Mouse (Mus musculus): ENCODE measurements around the gene Ccdc187. TPM values are rescaled to one million over a fixed set of nuclear protein-coding genes. Genes with fewer than 3 reads are reported as not detected.

Gene Ccdc187
- polyA plus RNA-seq, 1 experiment from 2014 or later = 0.60 TPM

DNA sequence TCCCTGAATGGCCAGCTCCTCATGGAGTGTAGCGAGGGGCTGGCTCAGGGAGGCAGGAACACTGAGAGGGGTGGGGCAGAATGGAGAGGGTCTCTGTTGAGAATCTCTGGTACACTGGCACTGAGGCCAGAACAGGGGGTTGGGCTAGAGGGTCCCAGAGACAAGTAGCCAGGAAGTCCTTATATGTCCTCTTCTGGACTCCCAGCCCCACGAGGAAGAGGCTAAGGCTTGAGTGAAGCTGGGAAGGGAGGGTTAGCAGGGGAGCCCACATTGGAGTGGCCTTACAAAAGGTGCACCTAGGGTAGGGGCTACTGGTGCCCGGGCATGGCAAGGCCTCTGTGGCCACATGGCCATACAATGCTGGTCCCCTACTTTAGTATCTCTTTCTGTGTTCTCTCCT is 23.0 kb upstream of the Ccdc187 start:
- peak overlapping the region; percentile 89; the same call in 1 of the 2 replicates for H3K4me3 ChIP-seq (ENCODE audit: low read length)
- peaks cover 44% of the 10 kb centered on the region for H3K4me1 ChIP-seq (replicated peaks; ENCODE audit: control insufficient read depth, insufficient read depth, low read length)
- no peak for ATAC-seq (ENCODE audit: low read depth)
- no peak overlapping the region; the same call in 1 of the 2 replicates for H3K27ac ChIP-seq (ENCODE audit: low read length)
- H3K27me3 ChIP-seq (ENCODE audit: control insufficient read depth, insufficient read depth, low read depth, low read length) = no peaks in the 10 kb centered on the region
- H3K36me3 ChIP-seq (ENCODE audit: control insufficient read depth, insufficient read depth, low read length) = no peaks in the 10 kb centered on the region; the same call in 1 of the 2 replicates
- H3K4me2 ChIP-seq (ENCODE audit: low read depth, low read length) = peak overlapping the region; percentile 75
- WGBS = 39% methylated on average over 3 of the region's 3 CpGs
- H3K9ac ChIP-seq (ENCODE audit: low read length) = no peak overlapping the region
- no peaks in the 10 kb centered on the region for H3K9me3 ChIP-seq (ENCODE audit: control insufficient read depth, low read length)

DNA sequence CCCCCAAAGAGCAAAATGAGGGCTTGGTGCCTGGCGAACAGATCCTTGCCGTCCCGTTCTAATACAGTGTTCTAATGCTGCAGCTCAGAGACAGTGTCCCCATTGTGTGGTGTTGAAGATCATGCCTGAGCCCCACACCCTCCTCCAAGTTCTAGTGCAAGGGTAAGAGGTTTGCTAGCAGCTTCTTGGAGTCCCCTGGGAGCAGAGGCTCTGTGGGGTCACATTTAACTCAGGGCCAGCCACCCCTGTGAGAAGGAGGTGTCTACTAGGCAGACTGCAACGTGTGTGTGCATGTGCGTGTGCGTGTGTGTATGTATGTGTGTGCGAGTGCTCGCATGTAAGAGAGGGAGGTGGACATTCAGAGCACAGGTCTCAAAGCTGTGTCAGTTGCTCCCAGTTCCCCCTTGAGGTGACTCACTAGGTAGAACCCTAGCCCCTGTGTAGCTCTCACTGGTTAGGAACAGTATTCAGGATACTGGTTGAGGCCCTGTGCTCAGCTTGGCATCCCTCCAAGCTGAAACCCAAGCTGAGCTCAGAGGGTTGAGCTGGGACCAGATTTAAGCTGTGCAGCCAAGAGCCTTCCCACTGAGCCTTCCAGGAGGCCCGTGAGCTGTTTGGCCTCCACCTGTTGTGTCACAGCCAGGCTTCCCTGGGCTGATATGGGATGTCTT is 22.4 kb upstream of the Ccdc187 start:
- Histone ChIP-seq H3K4me2 (ENCODE audit: low read depth, low read length) (peak overlapping the region; percentile 75), H3K4me1 (replicated peaks; ENCODE audit: control insufficient read depth, insufficient read depth, low read length) (peaks cover 44% of the 10 kb centered on the region), H3K36me3 (ENCODE audit: control insufficient read depth, insufficient read depth, low read length) (no peaks in the 10 kb centered on the region), H3K27ac (ENCODE audit: low read length) (peak overlapping the region; percentile 98), H3K27me3 (ENCODE audit: control insufficient read depth, insufficient read depth, low read depth, low read length) (no peaks in the 10 kb centered on the region), H3K9me3 (ENCODE audit: control insufficient read depth, low read length) (no peaks in the 10 kb centered on the region), H3K4me3 (ENCODE audit: low read length) (peak overlapping the region; percentile 89), H3K9ac (ENCODE audit: low read length) (peak overlapping the region; percentile 93)
- no peak for ATAC-seq (ENCODE audit: low read depth)
- WGBS = 34% methylated on average over 9 of the region's 9 CpGs

DNA sequence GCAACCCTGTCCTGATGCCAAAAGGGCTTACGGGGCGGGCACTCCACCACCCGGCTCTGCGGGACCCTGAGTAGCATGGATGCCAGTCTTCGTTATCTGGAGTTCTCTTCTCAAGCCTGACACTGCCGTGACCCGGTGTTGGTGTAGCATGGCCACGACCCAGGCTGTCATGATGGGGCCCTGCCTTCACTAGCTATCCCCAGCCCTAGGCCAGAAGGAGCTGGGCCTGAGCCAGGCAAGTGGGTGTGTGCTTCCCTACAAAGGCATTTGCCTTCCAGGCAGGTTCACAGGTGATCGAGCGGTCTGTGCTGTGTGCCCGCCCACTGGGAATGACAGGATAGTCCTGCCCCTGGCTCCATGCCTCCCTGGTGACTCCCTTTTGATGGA is 21.6 kb upstream of the Ccdc187 start:
- peak; percentile 16; the same call in 1 of the 2 replicates for ATAC-seq (ENCODE audit: low read depth)
- WGBS = under 1% methylated on average over 11 of the region's 11 CpGs

DNA sequence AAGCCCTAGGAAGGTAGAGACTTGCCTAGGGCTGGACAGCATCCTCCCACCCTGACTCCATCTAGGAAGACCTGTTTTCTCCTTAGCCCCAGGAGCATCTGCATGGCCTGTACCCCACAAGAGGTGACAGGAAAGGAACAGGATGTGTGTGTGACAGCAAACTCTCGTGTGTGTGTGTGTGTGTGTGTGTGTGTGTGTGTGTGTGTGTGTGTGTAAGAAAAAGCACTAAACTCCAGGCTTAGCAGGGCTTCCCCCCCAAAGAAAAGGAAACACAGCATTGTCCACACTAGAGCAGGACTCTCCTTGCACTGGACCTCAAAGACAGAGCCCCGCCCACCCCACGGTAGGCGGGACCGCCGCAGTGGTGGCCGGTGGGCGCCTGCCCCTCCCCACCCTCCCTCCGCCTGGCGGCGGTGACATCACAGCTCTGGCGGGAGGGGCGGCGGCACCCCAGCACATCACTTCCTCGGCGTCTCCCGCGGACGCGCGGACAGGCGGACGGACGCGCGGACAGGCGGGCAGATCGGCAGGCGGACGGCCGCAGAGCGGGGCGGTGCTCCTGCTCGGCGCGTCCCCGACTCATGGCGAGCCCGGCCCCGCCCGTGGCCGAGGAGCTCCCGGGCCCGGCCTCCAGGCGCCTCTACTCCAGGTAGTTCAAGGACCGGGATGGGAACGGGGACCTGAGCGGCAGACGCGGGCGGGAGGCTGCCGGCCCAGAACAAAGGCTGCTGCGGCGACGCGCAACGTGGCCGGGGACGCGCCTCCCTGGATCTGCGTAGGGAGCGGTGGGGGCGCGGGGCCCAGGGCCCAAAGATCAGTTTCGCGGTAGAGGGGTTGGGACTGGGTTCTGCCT is 20.9 kb upstream of the Ccdc187 start, which contains the start of gene Gpsm1:
Gene Gpsm1 (plus strand): TSS at position 444 of the 853 bp plus-strand sequence.
- under 1% methylated on average over 54 of the region's 66 CpGs for WGBS
- peak within 1 kb of the TSS; percentile 89 for H3K4me3 ChIP-seq (ENCODE audit: low read length)
- H3K36me3 ChIP-seq (ENCODE audit: control insufficient read depth, insufficient read depth, low read length) = no peaks in the 10 kb centered on the region
- ATAC-seq (ENCODE audit: low read depth) = peak; percentile 81
- H3K4me1 ChIP-seq (replicated peaks; ENCODE audit: control insufficient read depth, insufficient read depth, low read length) = peaks cover 48% of the 10 kb centered on the region
- H3K27me3 ChIP-seq (ENCODE audit: control insufficient read depth, insufficient read depth, low read depth, low read length) = no peaks in the 10 kb centered on the region
- peak within 1 kb of the TSS; percentile 75 for H3K4me2 ChIP-seq (ENCODE audit: low read depth, low read length)
- H3K9me3 ChIP-seq (ENCODE audit: control insufficient read depth, low read length) = no peaks in the 10 kb centered on the region
- H3K27ac ChIP-seq (ENCODE audit: low read length) = peak within 1 kb of the TSS; percentile 98
- H3K9ac ChIP-seq (ENCODE audit: low read length) = peak within 1 kb of the TSS; percentile 93

More for the DNA sequence above, 21.6 kb upstream of the Ccdc187 start:
- Histone ChIP-seq H3K4me2 (ENCODE audit: low read depth, low read length) (peak overlapping the region; percentile 75), H3K36me3 (ENCODE audit: control insufficient read depth, insufficient read depth, low read length) (no peaks in the 10 kb centered on the region), H3K9me3 (ENCODE audit: control insufficient read depth, low read length) (no peaks in the 10 kb centered on the region), H3K4me3 (ENCODE audit: low read length) (peak overlapping the region; percentile 89), H3K4me1 (replicated peaks; ENCODE audit: control insufficient read depth, insufficient read depth, low read length) (peaks cover 44% of the 10 kb centered on the region), H3K9ac (ENCODE audit: low read length) (peak overlapping the region; percentile 93), H3K27ac (ENCODE audit: low read length) (peak overlapping the region; percentile 98), H3K27me3 (ENCODE audit: control insufficient read depth, insufficient read depth, low read depth, low read length) (no peaks in the 10 kb centered on the region)

DNA sequence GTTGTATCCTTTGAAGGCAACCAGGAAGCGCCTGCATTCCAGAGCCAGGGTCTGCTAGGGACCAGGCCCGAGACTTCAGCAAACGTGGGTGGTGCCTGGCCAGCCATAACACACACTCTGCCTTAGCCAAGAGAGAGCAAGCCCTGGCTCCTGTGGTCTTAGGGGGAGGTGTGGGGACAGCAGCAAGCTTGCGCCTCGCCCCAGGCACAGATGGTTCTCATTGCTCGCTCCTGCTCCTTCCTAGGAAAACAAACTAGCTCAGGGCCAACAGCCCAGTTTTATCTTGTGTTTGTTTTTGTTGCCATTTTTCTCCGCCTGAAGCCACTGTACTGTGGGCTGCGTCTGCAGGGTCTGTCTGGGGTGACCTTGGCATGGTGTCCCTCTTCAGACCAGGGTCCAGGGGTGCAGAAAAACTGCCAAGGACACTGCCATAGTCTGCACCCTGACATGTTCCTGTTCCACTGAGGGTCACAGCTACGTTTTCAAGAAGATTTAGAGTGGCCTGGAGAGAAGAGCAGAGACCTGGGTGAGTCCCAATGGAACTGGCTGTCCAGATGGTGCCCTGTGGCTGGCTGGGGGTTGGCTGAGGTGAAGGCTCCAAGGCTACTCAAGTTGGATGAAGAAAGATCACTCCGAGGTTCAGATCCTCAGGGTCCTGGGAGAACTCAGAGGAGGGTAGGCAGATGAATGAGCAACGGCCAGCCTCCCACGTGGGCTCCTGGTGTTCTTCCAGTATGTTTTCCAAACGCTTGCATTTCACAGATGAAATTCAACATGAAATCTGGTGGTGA is 20.1 kb upstream of the Ccdc187 start:
- Histone ChIP-seq H3K9me3 (ENCODE audit: control insufficient read depth, low read length) (no peaks in the 10 kb centered on the region), H3K27ac (ENCODE audit: low read length) (peak overlapping the region; percentile 98), H3K4me2 (ENCODE audit: low read depth, low read length) (peak overlapping the region; percentile 75), H3K9ac (ENCODE audit: low read length) (peak overlapping the region; percentile 93), H3K4me1 (replicated peaks; ENCODE audit: control insufficient read depth, insufficient read depth, low read length) (peaks cover 50% of the 10 kb centered on the region), H3K27me3 (ENCODE audit: control insufficient read depth, insufficient read depth, low read depth, low read length) (no peaks in the 10 kb centered on the region), H3K36me3 (ENCODE audit: control insufficient read depth, insufficient read depth, low read length) (no peaks in the 10 kb centered on the region), H3K4me3 (ENCODE audit: low read length) (peak overlapping the region; percentile 89)
- peak; percentile 83 for ATAC-seq (ENCODE audit: low read depth)
- 32% methylated on average over 13 of the region's 13 CpGs for WGBS

DNA sequence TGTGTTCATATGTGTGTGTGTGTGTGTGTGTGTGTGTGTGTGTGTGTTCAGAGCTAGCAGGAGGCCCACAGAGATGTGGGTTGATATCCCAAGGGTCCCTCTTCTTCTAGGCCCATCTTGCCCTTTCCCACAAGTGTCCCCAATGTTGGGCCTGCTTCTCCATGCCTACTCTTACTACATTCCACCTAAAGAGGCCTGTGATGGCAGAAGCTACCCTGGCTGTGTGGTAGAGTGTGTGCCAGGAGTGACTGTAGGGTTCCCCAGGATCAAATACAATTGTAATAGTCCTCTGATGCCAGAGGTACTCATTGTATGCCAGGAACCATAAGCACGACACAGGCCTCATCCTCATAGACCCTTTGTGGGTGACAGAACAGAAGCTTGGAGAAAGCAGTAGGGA is 19.0 kb upstream of the Ccdc187 start:
- Histone ChIP-seq H3K4me3 (ENCODE audit: low read length) (no peak overlapping the region), H3K27me3 (ENCODE audit: control insufficient read depth, insufficient read depth, low read depth, low read length) (no peaks in the 10 kb centered on the region), H3K36me3 (ENCODE audit: control insufficient read depth, insufficient read depth, low read length) (no peaks in the 10 kb centered on the region), H3K9ac (ENCODE audit: low read length) (no peak overlapping the region), H3K9me3 (ENCODE audit: control insufficient read depth, low read length) (no peaks in the 10 kb centered on the region), H3K27ac (ENCODE audit: low read length) (peak overlapping the region; percentile 98), H3K4me2 (ENCODE audit: low read depth, low read length) (no peak overlapping the region), H3K4me1 (replicated peaks; ENCODE audit: control insufficient read depth, insufficient read depth, low read length) (peaks cover 49% of the 10 kb centered on the region)
- ATAC-seq (ENCODE audit: low read depth) = no peak
- WGBS = 88% methylated on average over 1 of the region's 1 CpGs

DNA sequence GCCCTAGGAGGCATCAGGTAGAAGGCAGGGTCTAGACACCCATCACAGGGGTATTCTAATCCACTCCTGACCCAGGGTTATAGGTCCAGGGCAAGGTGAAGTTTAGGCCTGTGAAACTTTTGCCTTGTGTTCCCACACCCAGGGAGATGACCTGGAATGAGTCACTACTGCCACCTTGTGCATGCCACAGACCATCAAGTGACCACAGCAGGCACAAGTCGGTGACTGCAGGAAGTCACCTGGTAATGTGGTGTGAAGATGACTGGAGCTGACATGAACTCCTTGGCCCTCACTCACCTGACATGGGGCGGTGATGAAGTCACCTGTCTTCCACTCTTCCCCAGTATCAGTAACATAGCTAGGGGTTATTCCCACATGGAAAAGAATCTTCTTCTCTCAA is 18.5 kb upstream of the Ccdc187 start:
- Histone ChIP-seq H3K4me2 (ENCODE audit: low read depth, low read length) (no peak overlapping the region), H3K27ac (ENCODE audit: low read length) (no peak overlapping the region), H3K27me3 (ENCODE audit: control insufficient read depth, insufficient read depth, low read depth, low read length) (no peaks in the 10 kb centered on the region), H3K9me3 (ENCODE audit: control insufficient read depth, low read length) (no peaks in the 10 kb centered on the region), H3K4me3 (ENCODE audit: low read length) (no peak overlapping the region), H3K4me1 (replicated peaks; ENCODE audit: control insufficient read depth, insufficient read depth, low read length) (peaks cover 43% of the 10 kb centered on the region), H3K9ac (ENCODE audit: low read length) (no peak overlapping the region), H3K36me3 (ENCODE audit: control insufficient read depth, insufficient read depth, low read length) (no peaks in the 10 kb centered on the region)
- ATAC-seq (ENCODE audit: low read depth) = no peak
- WGBS = 61% methylated on average over 2 of the region's 2 CpGs

DNA sequence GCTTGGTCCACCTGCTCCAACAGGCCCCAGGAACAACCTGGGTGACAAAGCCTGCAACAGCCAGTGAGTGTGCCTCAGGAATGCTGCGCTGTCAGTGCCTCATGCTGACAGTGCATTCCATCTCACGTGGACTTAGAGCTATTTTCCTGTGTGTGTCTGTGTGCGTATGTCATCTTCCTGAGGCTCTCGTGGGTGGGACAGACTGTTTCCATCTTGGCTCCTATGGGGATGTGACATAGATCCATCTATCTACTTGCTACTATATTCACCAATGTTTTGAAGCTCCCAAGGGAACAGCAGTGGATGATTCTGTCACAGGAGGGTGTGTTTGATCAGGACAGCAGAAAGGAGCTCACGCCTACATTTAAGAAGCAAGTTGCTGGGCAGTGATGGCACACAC is 17.6 kb upstream of the Ccdc187 start:
- Histone ChIP-seq H3K27ac (ENCODE audit: low read length) (no peak overlapping the region), H3K4me3 (ENCODE audit: low read length) (no peak overlapping the region), H3K9me3 (ENCODE audit: control insufficient read depth, low read length) (no peaks in the 10 kb centered on the region), H3K36me3 (ENCODE audit: control insufficient read depth, insufficient read depth, low read length) (no peaks in the 10 kb centered on the region), H3K4me2 (ENCODE audit: low read depth, low read length) (no peak overlapping the region), H3K9ac (ENCODE audit: low read length) (no peak overlapping the region), H3K4me1 (replicated peaks; ENCODE audit: control insufficient read depth, insufficient read depth, low read length) (peaks cover 34% of the 10 kb centered on the region), H3K27me3 (ENCODE audit: control insufficient read depth, insufficient read depth, low read depth, low read length) (no peaks in the 10 kb centered on the region)
- ATAC-seq (ENCODE audit: low read depth) = no peak
- WGBS = 55% methylated on average over 5 of the region's 5 CpGs

Data from lung, embryonic 16.5 days (tissue).